Mouse (Mus musculus) central nervous system, embryonic 18 days (tissue): ENCODE data around the gene Fbxw5. TPM values are rescaled to one million over a fixed set of nuclear protein-coding genes. Genes with fewer than 3 reads are reported as not detected.

ENCODE experiments used
- polyA plus RNA-seq: library from polyadenylated mRNA; depleted of rRNA; stranded (reverse); fragments of >200 nt; gene quantifications from 2 replicates; pipeline ENCODE4 v1.2.3, GENCODE M21; 2012; rRNA removed

The Fbxw5 gene
- 30.0 and 36.6 TPM in 2 replicates for polyA plus RNA-seq

DNA sequence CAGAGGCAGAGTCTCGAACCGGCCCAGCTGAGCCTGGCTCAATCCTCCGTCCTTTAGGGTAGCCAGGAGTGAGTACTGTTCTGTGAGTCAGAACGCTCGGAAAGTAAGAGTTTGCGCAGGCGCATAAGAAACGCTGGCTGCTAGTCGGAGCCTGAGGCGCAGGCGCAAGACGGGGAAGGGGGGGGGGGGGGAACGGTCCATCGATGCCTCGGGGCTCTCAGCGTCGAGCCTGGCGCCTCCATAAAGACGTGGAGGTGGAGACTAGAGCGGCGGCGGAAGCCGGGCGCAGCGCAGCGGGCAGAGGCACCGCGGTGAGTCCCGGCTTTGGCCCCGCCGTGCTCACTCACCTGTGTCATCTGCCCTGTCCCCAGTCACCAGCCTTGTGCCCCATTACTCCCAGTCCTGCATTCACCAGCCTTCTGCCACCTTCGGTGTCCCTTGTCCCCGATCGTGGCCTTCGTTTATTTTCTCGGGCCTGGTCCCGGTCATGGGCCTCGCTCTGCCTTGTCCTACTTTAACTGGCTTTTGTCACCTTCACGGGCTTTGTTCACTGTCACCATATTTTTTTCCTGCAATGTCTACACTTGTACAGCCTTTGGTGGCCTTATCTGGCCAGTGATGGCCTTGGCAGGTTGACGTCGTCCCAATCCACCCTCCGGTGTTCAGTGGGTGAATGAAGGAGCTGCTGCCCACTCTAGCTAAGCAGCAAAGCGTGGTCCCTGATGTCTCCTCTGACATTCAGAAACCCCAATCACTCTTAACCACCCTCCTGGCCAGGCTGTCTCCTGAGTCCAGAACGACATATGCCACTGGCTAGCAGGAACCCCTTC is at the start of gene Fbxw5:
Gene Fbxw5 (plus strand): TSS at position 175 of the 830 bp plus-strand sequence.

DNA sequence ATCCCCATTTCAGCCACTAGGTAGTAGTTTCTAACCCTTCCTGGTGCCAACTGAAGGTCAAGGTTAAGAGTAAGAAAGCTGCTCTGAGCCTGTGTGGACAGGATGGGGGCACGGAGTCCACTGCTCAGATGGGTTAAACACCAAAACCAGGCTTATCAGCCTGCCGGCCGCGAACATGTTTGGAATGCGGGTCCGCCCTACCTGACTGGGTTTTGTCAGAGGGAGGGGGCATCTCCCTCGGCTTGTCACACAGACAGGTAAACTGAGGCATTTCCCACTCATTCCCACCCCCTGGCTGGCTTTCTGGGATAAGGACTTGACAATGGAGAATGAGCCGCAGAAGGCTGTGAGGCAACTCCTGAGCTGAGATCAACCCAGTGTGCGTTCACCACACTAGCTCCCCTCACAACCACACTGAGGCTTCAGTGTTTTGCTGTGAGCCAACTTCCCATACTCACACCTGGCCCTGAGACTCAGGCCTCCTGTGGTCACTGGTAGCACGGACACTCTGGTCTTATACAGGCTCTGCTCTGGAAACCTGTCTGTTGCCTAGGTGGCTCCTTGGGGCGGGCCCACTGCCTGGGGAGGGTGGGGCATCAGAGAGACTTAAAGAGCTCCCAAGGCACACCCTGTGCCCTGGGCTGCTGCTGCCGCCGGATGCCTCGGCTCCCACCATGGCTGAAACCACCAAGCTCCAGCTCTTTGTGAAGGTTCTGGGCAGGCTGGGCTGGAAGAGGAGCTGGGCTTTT is 44.2 kb upstream of the Fbxw5 start, which contains the start of gene Clic3:
Gene Clic3 (plus strand): TSS at position 634 of the 749 bp plus-strand sequence.

DNA sequence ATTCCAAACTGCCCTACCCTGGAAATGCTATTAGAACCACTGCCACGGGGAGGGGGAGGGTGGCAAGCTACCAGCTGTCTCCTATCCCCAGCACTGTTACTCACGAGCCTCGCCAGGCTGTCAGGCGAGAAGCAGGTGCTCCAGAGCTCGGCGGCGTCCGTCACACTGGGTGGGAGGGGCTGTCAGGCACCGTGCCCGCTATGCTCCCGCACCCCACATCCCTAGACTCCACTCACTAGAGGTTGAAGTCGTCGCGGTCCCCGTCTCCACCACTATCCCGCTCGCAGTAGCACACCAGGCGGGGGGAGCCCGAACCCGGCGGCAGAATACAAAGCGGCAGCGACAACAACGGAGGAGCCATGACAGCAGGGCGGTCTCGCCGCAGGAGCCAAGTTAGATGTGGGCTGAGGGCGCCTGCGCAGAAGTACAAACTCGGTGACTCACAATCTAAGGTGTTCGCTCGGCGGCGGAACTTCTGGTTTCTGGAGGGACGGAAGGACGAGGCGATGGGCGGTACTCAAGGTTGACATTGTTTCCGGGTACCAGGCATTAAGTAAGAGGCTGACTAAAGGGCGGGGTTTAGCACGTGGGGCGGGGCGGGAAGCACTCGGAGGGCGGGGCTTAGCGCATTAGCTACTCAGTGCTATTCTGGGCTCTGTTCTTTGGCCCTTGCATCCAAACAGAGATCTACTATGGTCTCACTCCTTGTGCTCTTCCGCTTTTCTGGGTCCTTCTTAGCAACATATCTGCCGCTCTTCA is 39.8 kb upstream of the Fbxw5 start, which contains the start of gene Paxx:
Gene Paxx (minus strand): TSS at position 544 of the 759 bp plus-strand sequence.

DNA sequence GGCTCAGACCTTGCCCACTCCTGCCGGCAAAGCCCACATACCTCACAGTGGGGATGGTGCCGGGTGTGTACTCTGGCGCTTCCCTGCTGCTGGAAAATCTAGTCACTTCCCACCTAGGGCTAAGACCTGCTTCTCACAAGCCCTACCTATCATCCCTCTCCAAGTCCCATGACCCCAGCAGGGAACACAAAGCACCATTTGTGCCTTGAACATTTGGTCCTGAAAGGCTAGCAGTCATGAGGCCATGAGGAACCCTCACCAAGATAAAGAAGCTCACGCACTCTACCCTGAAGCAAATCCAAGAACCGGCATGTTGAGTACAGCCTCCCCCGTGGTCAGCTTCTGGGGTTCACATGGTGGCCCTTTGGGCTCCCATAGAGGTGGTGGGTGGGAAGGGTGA is 30.6 kb upstream of the Fbxw5 start, which contains the start of gene Ptgds:
Gene Ptgds (minus strand): TSS at position 78 of the 400 bp plus-strand sequence.

GRCm38 (mm10) chr2:25493476-25493961 is 7.0 kb upstream of the Fbxw5 start, which contains the start of gene Lcn12:
Gene Lcn12, minus strand, starts transcription at chr2:25493911.

DNA sequence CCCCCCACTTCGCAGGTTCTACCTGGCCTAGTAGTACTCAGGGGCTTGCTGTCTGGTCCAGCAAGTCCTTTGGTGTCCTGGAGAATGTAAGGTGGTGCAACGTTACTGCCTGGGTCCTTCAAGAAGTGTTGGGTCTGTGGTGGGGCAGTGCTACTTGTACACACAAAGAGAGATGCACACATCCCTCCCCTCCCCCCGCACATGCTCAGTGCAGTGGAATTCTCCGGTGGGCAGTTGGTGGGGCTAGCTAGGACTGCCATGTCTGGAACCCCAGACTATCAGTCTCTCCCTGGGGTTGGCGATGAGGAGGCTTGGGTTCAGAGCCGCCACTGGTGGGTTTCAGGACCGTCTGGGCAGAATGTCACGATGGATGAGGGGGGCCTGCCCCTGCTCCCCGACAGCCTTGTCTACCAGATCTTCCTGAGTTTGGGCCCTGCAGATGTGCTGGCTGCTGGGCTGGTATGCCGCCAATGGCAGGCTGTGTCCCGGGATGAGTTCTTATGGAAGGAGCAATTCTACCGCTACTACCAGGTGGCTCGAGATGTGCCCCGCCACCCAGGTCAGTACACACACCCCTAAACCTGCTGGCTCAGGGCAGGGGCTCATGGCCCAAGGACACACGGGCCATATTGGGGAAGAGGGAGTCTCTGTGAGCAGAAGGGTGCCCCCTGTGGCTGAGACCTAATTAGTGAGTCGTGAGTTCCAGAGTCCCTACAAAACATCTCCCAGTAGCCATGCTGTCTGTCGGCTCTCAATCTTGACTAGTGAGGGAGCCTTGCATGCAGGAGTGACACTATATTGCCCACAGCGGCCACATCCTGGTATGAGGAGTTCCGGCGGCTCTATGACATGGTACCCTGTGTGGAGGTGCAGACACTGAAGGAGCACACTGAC is 1.3 kb downstream of the Fbxw5 start, which contains the start of gene C8g:
Gene C8g (minus strand): TSS at position 127 of the 894 bp plus-strand sequence.

DNA sequence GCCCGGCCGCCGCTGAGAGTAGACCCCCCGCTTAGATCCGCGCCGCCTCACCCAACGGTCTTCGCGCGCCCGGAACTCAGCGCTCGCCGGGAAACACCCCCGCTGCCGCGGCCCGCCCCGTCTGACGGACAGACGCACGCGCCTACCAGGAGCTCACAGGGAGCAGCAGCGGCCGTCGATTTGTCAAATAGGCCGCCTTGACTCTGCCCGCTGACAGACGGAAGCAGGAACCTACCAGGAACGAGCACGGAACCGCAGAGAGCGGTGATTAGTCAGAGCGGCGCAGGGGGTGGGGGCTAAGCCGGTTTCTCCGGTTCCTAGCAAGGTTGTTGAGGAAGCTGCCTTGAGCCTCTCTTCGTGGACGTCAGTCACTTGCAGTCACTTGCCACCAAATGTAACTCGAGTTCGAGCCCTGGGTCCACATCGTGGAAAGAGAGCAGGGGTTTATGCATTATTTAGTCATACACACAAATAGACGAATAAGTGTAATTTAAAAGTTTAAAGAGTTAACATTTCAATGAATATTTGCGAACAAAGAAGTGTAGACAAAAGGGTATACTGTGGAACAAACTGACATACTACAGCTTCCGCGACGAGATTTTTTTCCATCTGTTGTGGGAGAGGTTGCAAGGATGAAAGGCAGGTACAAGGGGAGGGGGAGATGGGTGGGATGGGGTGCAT is 46.4 kb downstream of the Fbxw5 start, which contains the start of gene Traf2:
Gene Traf2 (minus strand): TSS at position 130 of the 681 bp plus-strand sequence.

Other genes starting within 250 kb of the Fbxw5 start
- gene Tmem203, start 245.3 kb upstream of the Fbxw5 start, polyA plus RNA-seq = 22.0 and 25.2 TPM in 2 replicates
- 6.2 and 6.9 TPM in 2 replicates for gene Tprn, start 238.1 kb upstream of the Fbxw5 start, polyA plus RNA-seq
- gene Ssna1, start 228.3 kb upstream of the Fbxw5 start, polyA plus RNA-seq = 123 TPM in 2 replicates
- 107 and 110 TPM in 2 replicates for gene Anapc2, start 228.3 kb upstream of the Fbxw5 start, polyA plus RNA-seq
- not detected in 2 replicates for gene Tmem210, start 212.6 kb upstream of the Fbxw5 start, polyA plus RNA-seq
- gene Lrrc26, start 210.8 kb upstream of the Fbxw5 start, polyA plus RNA-seq = 0.05 TPM in 1 of 2 replicates, not detected in the other
- gene Grin1, start 181.6 kb upstream of the Fbxw5 start, polyA plus RNA-seq = 60.3 and 61.9 TPM in 2 replicates
- 24.1 and 24.3 TPM in 2 replicates for gene Man1b1, start 168.4 kb upstream of the Fbxw5 start, polyA plus RNA-seq
- gene Dpp7, start 144.4 kb upstream of the Fbxw5 start, polyA plus RNA-seq = 40.8 and 43.8 TPM in 2 replicates
- gene Uap1l1, start 135.1 kb upstream of the Fbxw5 start, polyA plus RNA-seq = 3.7 and 4.6 TPM in 2 replicates
- gene Sapcd2, start 128.4 kb upstream of the Fbxw5 start, polyA plus RNA-seq = 16.3 and 17.1 TPM in 2 replicates
- gene Entpd2, start 104.9 kb upstream of the Fbxw5 start, polyA plus RNA-seq = 9.8 and 11.4 TPM in 2 replicates
- gene Npdc1, start 101.4 kb upstream of the Fbxw5 start, polyA plus RNA-seq = 549 and 616 TPM in 2 replicates
- 0.20 and 0.26 TPM in 2 replicates for gene Fut7, start 77.5 kb upstream of the Fbxw5 start, polyA plus RNA-seq
- 42.3 and 48.1 TPM in 2 replicates for gene Abca2, start 72.0 kb upstream of the Fbxw5 start, polyA plus RNA-seq
- gene Clic3, start 43.9 kb upstream of the Fbxw5 start, polyA plus RNA-seq = 0.82 and 3.4 TPM in 2 replicates
- gene Paxx, start 39.7 kb upstream of the Fbxw5 start, polyA plus RNA-seq = 155 and 156 TPM in 2 replicates
- gene Ptgds, start 30.7 kb upstream of the Fbxw5 start, polyA plus RNA-seq = 539 and 800 TPM in 2 replicates
- not detected in 2 replicates for gene Lcn12, start 6.8 kb upstream of the Fbxw5 start, polyA plus RNA-seq
- 2.5 and 4.0 TPM in 2 replicates for gene C8g, start 969 bp downstream of the Fbxw5 start, polyA plus RNA-seq
- 9.5 and 10.1 TPM in 2 replicates for gene Traf2, start 46.2 kb downstream of the Fbxw5 start, polyA plus RNA-seq
- 200 and 205 TPM in 2 replicates for gene Edf1, start 57.1 kb downstream of the Fbxw5 start, polyA plus RNA-seq
- gene Mamdc4, start 74.1 kb downstream of the Fbxw5 start, polyA plus RNA-seq = 2.7 and 2.8 TPM in 2 replicates
- gene Phpt1, start 74.5 kb downstream of the Fbxw5 start, polyA plus RNA-seq = 149 and 150 TPM in 2 replicates
- 32.4 and 41.2 TPM in 2 replicates for gene Ajm1, start 81.0 kb downstream of the Fbxw5 start, polyA plus RNA-seq
- 79.9 and 82.9 TPM in 2 replicates for gene Rabl6, start 107.8 kb downstream of the Fbxw5 start, polyA plus RNA-seq
- 0.04 TPM in 1 of 2 replicates, not detected in the other for gene Ccdc183, start 116.9 kb downstream of the Fbxw5 start, polyA plus RNA-seq
- 47.6 and 54.3 TPM in 2 replicates for gene Tmem141, start 121.3 kb downstream of the Fbxw5 start, polyA plus RNA-seq
- 1.3 and 2.2 TPM in 2 replicates for gene Fcna, start 127.3 kb downstream of the Fbxw5 start, polyA plus RNA-seq
- gene Lcn8, start 152.4 kb downstream of the Fbxw5 start, polyA plus RNA-seq = not detected in 2 replicates
- gene Lcn5, start 157.2 kb downstream of the Fbxw5 start, polyA plus RNA-seq = not detected in 2 replicates
- not detected in 2 replicates for gene Lcn6, start 176.0 kb downstream of the Fbxw5 start, polyA plus RNA-seq
- gene Lcn10, start 182.0 kb downstream of the Fbxw5 start, polyA plus RNA-seq = not detected in 2 replicates
- not detected in 2 replicates for gene Obp2a, start 199.3 kb downstream of the Fbxw5 start, polyA plus RNA-seq
- 64.8 and 76.6 TPM in 2 replicates for gene Bmyc, start 206.0 kb downstream of the Fbxw5 start, polyA plus RNA-seq
- not detected in 2 replicates for gene Obp2b, start 236.3 kb downstream of the Fbxw5 start, polyA plus RNA-seq